Mouse (Mus musculus): ENCODE results near the gene Cstf1. TPM values are rescaled to one million over a fixed set of nuclear protein-coding genes. Genes with fewer than 3 reads are reported as not detected.

Cstf1 gene
- total RNA-seq, 1 experiment, result 67.2 TPM

DNA sequence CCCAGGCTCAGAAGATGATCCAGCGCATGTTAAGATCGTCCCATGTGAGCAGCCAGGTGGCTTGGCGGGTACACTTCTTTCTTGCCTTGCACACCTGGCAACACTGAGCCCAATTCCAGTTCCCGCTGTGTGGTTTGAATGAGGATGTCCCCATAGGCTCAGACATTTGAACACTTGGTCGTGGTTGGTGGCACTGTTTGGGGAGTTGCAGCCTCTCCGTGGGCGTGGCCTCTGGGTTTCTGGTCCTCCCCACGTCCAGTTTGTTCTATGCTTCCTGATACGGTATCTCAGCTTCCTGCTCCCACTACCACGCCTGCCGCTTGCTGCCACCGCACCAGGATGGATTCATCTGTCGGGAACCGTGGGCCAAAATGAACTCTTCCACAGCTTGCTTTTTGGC lies 20.7 kb upstream of the Cstf1 start:
- Histone ChIP-seq H3K27ac (ENCODE audit: insufficient read depth, low read depth, low read length, poor library complexity, severe bottlenecking) (no peak overlapping the region), H3K4me1 (ENCODE audit: control insufficient read depth in 2 of 2, insufficient read depth in 2 of 2, low read length in 2 of 2, poor library complexity in 1 of 2) (peaks cover 0 to 8% of the 10 kb centered on the region in 2 experiments; a peak in 1 of 4 replicates), H3K4me3 (ENCODE audit: insufficient read depth in 1 of 2, low read depth in 1 of 2, low read length in 2 of 2, poor library complexity in 1 of 2, severe bottlenecking in 1 of 2) (no peak overlapping the region), H3K9ac (ENCODE audit: insufficient read depth, low read depth, low read length, poor library complexity, severe bottlenecking) (no peak overlapping the region), H3K36me3 (ENCODE audit: control insufficient read depth, insufficient read depth, low read length, poor library complexity, severe bottlenecking) (no peaks in the 10 kb centered on the region), H3K9me3 (ENCODE audit: control insufficient read depth, insufficient read depth, low read depth, low read length) (no peaks in the 10 kb centered on the region)
- DNase-seq (ENCODE audit: low read depth, low spot score), result peak; percentile 22
- in situ Hi-C loops (cut with MboI; ENCODE audit: low sequenced_read_pairs in 2 of 2, unreplicated experiment in 2 of 2), result no loop called here
- TF ChIP-seq ZNF384 (IDR thresholded peaks at IDR 0.05; ENCODE audit: low read depth, low read length) (no peak), MAFK (IDR thresholded peaks at IDR 0.05; ENCODE audit: insufficient read depth, low read depth, low read length) (no peak), CHD2 (IDR thresholded peaks at IDR 0.05; ENCODE audit: low read depth, low read length) (no peak), ZC3H11A (IDR thresholded peaks at IDR 0.05; ENCODE audit: borderline replicate concordance, low read depth, low read length) (no peak), HCFC1 (IDR thresholded peaks at IDR 0.05; ENCODE audit: borderline replicate concordance, insufficient read depth, low read length) (no peak)

DNA sequence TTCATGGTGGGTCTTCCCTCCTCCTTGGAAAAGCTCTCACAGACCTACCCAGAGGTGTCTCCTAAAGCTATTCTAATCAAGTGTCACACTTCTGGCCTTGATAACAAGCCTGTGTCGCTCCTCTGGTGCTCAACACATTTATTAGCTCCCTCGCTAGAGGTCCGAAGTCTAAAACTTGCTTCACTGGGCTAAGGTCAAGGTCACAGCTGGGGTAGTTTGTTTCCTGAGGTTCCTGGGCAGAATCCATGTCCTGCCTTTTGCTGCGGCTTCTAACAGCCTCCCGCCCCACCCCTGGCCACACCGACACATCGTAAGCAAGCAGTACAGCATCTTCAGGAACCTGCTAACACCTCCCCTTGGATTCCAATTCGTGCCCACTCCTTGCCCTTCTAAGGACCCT lies 19.7 kb upstream of the Cstf1 start:
- Histone ChIP-seq H3K9me3 (ENCODE audit: control insufficient read depth, insufficient read depth, low read depth, low read length) (no peaks in the 10 kb centered on the region), H3K9ac (ENCODE audit: insufficient read depth, low read depth, low read length, poor library complexity, severe bottlenecking) (no peak overlapping the region), H3K4me3 (ENCODE audit: insufficient read depth in 1 of 2, low read depth in 1 of 2, low read length in 2 of 2, poor library complexity in 1 of 2, severe bottlenecking in 1 of 2) (no peak overlapping the region), H3K36me3 (ENCODE audit: control insufficient read depth, insufficient read depth, low read length, poor library complexity, severe bottlenecking) (peaks cover 4% of the 10 kb centered on the region), H3K27ac (ENCODE audit: insufficient read depth, low read depth, low read length, poor library complexity, severe bottlenecking) (no peak overlapping the region), H3K4me1 (ENCODE audit: control insufficient read depth in 2 of 2, insufficient read depth in 2 of 2, low read length in 2 of 2, poor library complexity in 1 of 2) (peaks cover 0 to 10% of the 10 kb centered on the region in 2 experiments; a peak in 1 of 4 replicates)
- TF ChIP-seq HCFC1 (IDR thresholded peaks at IDR 0.05; ENCODE audit: borderline replicate concordance, insufficient read depth, low read length), result no peak
- TF ChIP-seq CHD2 (IDR thresholded peaks at IDR 0.05; ENCODE audit: low read depth, low read length), result no peak
- TF ChIP-seq MAFK (IDR thresholded peaks at IDR 0.05; ENCODE audit: insufficient read depth, low read depth, low read length), result no peak
- no peak for TF ChIP-seq ZC3H11A (IDR thresholded peaks at IDR 0.05; ENCODE audit: borderline replicate concordance, low read depth, low read length)
- TF ChIP-seq ZNF384 (IDR thresholded peaks at IDR 0.05; ENCODE audit: low read depth, low read length), result no peak
- in situ Hi-C loops (cut with MboI; ENCODE audit: low sequenced_read_pairs in 2 of 2, unreplicated experiment in 2 of 2), result no loop called here
- DNase-seq (ENCODE audit: low read depth, low spot score), result no peak

DNA sequence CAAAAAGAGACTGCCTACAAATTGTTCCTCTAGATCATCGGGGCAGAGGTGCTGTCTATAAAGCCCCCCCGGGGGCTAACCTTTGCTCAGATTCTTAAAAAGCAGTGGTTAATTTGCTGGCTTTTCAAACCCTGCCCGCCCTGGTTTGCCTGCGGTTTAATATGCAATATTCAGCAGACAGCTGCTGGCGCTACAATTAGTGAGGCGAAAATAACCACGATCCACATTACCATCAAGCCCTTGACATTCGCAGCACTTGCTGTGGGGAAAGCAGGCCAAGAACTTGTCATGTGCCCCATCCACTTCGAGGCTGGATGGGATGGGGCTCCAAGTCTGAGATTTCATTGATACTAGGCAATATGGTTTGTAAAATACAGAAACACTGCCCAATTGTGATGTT lies 17.3 kb upstream of the Cstf1 start:
- TF ChIP-seq HCFC1 (IDR thresholded peaks at IDR 0.05; ENCODE audit: borderline replicate concordance, insufficient read depth, low read length) (no peak), ZC3H11A (IDR thresholded peaks at IDR 0.05; ENCODE audit: borderline replicate concordance, low read depth, low read length) (no peak), CHD2 (IDR thresholded peaks at IDR 0.05; ENCODE audit: low read depth, low read length) (no peak), ZNF384 (IDR thresholded peaks at IDR 0.05; ENCODE audit: low read depth, low read length) (no peak), MAFK (IDR thresholded peaks at IDR 0.05; ENCODE audit: insufficient read depth, low read depth, low read length) (no peak)
- Histone ChIP-seq H3K27ac (ENCODE audit: insufficient read depth, low read depth, low read length, poor library complexity, severe bottlenecking) (no peak overlapping the region), H3K36me3 (ENCODE audit: control insufficient read depth, insufficient read depth, low read length, poor library complexity, severe bottlenecking) (peaks cover 26% of the 10 kb centered on the region), H3K4me3 (ENCODE audit: insufficient read depth in 1 of 2, low read depth in 1 of 2, low read length in 2 of 2, poor library complexity in 1 of 2, severe bottlenecking in 1 of 2) (no peak overlapping the region), H3K4me1 (ENCODE audit: control insufficient read depth in 2 of 2, insufficient read depth in 2 of 2, low read length in 2 of 2, poor library complexity in 1 of 2) (peaks cover 0 to 13% of the 10 kb centered on the region in 2 experiments; a peak in 1 of 4 replicates), H3K9ac (ENCODE audit: insufficient read depth, low read depth, low read length, poor library complexity, severe bottlenecking) (no peak overlapping the region), H3K9me3 (ENCODE audit: control insufficient read depth, insufficient read depth, low read depth, low read length) (no peaks in the 10 kb centered on the region)
- in situ Hi-C loops (cut with MboI; ENCODE audit: low sequenced_read_pairs in 2 of 2, unreplicated experiment in 2 of 2), result no loop called here
- no peak for DNase-seq (ENCODE audit: low read depth, low spot score)

DNA sequence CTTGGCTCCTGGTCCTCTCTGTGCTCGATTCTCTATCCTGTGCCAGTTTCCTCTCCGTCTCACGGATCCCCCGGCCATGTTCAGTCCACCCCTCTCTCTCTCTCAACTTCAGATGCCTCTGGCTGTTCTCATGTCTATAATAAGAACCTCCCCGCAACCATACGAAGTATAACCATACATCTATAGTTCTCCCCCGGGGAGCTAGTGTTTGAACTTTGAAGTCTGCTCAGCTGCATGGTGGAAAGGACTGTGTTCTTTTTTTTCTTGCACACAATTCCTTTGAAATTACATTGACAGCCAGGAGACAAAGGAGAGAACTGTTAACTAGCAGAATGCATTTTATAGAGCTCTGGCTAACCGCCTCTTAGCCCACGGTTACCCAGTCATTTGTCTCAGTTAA lies 15.7 kb upstream of the Cstf1 start:
- Histone ChIP-seq H3K9ac (ENCODE audit: insufficient read depth, low read depth, low read length, poor library complexity, severe bottlenecking) (no peak overlapping the region), H3K27ac (ENCODE audit: insufficient read depth, low read depth, low read length, poor library complexity, severe bottlenecking) (no peak overlapping the region), H3K4me3 (ENCODE audit: insufficient read depth in 1 of 2, low read depth in 1 of 2, low read length in 2 of 2, poor library complexity in 1 of 2, severe bottlenecking in 1 of 2) (no peak overlapping the region), H3K4me1 (ENCODE audit: control insufficient read depth in 2 of 2, insufficient read depth in 2 of 2, low read length in 2 of 2, poor library complexity in 1 of 2) (peaks cover 0 to 11% of the 10 kb centered on the region in 2 experiments; a peak in 1 of 4 replicates), H3K36me3 (ENCODE audit: control insufficient read depth, insufficient read depth, low read length, poor library complexity, severe bottlenecking) (peaks cover 40% of the 10 kb centered on the region), H3K9me3 (ENCODE audit: control insufficient read depth, insufficient read depth, low read depth, low read length) (no peaks in the 10 kb centered on the region)
- DNase-seq (ENCODE audit: low read depth, low spot score), result no peak
- in situ Hi-C loops (cut with MboI; ENCODE audit: low sequenced_read_pairs in 2 of 2, unreplicated experiment in 2 of 2), result no loop called here
- no peak for TF ChIP-seq HCFC1 (IDR thresholded peaks at IDR 0.05; ENCODE audit: borderline replicate concordance, insufficient read depth, low read length)
- no peak for TF ChIP-seq CHD2 (IDR thresholded peaks at IDR 0.05; ENCODE audit: low read depth, low read length)
- no peak for TF ChIP-seq MAFK (IDR thresholded peaks at IDR 0.05; ENCODE audit: insufficient read depth, low read depth, low read length)
- TF ChIP-seq ZC3H11A (IDR thresholded peaks at IDR 0.05; ENCODE audit: borderline replicate concordance, low read depth, low read length), result no peak
- no peak for TF ChIP-seq ZNF384 (IDR thresholded peaks at IDR 0.05; ENCODE audit: low read depth, low read length)

DNA sequence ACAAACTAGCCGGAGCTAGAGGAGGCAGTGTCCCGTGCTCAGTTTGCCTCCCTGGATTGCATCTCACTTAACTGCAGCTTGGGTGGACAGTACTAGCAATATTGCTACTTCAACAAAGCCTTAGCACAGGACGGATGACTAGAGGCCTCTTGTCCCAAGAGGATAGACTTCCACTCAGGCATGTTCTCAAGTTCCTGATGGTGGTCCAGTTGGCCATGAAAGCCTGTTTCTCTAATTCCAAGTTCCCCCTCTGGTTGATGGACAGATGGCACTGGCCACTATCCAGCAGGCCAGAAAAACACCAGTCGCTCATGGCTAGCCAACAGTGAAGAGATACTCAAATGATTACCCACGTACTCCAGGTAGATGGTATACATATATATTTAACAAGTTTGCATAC lies 14.6 kb upstream of the Cstf1 start:
- H3K36me3 ChIP-seq (ENCODE audit: control insufficient read depth, insufficient read depth, low read length, poor library complexity, severe bottlenecking), result peaks cover 49% of the 10 kb centered on the region
- no peaks in the 10 kb centered on the region for H3K9me3 ChIP-seq (ENCODE audit: control insufficient read depth, insufficient read depth, low read depth, low read length)
- DNase-seq (ENCODE audit: low read depth, low spot score), result no peak
- no peak overlapping the region for H3K4me3 ChIP-seq (ENCODE audit: insufficient read depth in 1 of 2, low read depth in 1 of 2, low read length in 2 of 2, poor library complexity in 1 of 2, severe bottlenecking in 1 of 2)
- in situ Hi-C loops (cut with MboI; ENCODE audit: low sequenced_read_pairs in 2 of 2, unreplicated experiment in 2 of 2), result no loop called here
- H3K27ac ChIP-seq (ENCODE audit: insufficient read depth, low read depth, low read length, poor library complexity, severe bottlenecking), result no peak overlapping the region; the same call in 1 of the 2 replicates
- peaks cover 0 to 6% of the 10 kb centered on the region in 2 experiments; a peak in 1 of 4 replicates for H3K4me1 ChIP-seq (ENCODE audit: control insufficient read depth in 2 of 2, insufficient read depth in 2 of 2, low read length in 2 of 2, poor library complexity in 1 of 2)
- TF ChIP-seq CHD2 (IDR thresholded peaks at IDR 0.05; ENCODE audit: low read depth, low read length) (no peak), MAFK (IDR thresholded peaks at IDR 0.05; ENCODE audit: insufficient read depth, low read depth, low read length) (no peak), HCFC1 (IDR thresholded peaks at IDR 0.05; ENCODE audit: borderline replicate concordance, insufficient read depth, low read length) (no peak), ZC3H11A (IDR thresholded peaks at IDR 0.05; ENCODE audit: borderline replicate concordance, low read depth, low read length) (no peak), ZNF384 (IDR thresholded peaks at IDR 0.05; ENCODE audit: low read depth, low read length) (no peak)
- H3K9ac ChIP-seq (ENCODE audit: insufficient read depth, low read depth, low read length, poor library complexity, severe bottlenecking), result no peak overlapping the region

Measured in ES-E14 (cell line).